Mouse (Mus musculus): ENCODE results near the gene Kmt2a. TPM values are rescaled to one million over a fixed set of nuclear protein-coding genes. Genes with fewer than 3 reads are reported as not detected.
"Not testable (repeated sequence)": the region's sequence is repeated elsewhere in the genome, so short reads cannot be mapped to it uniquely, and the experiment has no call there.

Kmt2a gene
- total RNA-seq, 2 experiments from 2014 or later = 84.1 to 88.1 TPM

- DNase-seq (ENCODE audit: low spot score in 2 of 2) = no peak
Observed at GRCm38 (mm10) chr9:44819920-44820827, 60.9 kb downstream of the Kmt2a start.

GRCm38 (mm10) chr9:44817522-44817921 lies 63.6 kb downstream of the Kmt2a start:
- DNase-seq (ENCODE audit: low spot score in 2 of 2) = no peak

- DNase-seq (ENCODE audit: low spot score in 2 of 2) = no peak
Observed at GRCm38 (mm10) chr9:44814179-44814578, 66.9 kb downstream of the Kmt2a start.

- DNase-seq (ENCODE audit: low spot score in 2 of 2) = no peak
Observed at GRCm38 (mm10) chr9:44810316-44810715, 70.8 kb downstream of the Kmt2a start.

- DNase-seq (ENCODE audit: low spot score in 2 of 2) = no peak
Observed at GRCm38 (mm10) chr9:44807778-44808177, 73.3 kb downstream of the Kmt2a start.

GRCm38 (mm10) chr9:44807141-44807540 lies 74.0 kb downstream of the Kmt2a start:
- no peak for DNase-seq (ENCODE audit: low spot score in 2 of 2)

- DNase-seq (ENCODE audit: low spot score in 2 of 2) = no peak
Observed at GRCm38 (mm10) chr9:44805536-44805935, 75.6 kb downstream of the Kmt2a start.

GRCm38 (mm10) chr9:44804678-44805077 lies 76.4 kb downstream of the Kmt2a start:
- no peak for DNase-seq (ENCODE audit: low spot score in 2 of 2)

GRCm38 (mm10) chr9:44802808-44803450 lies 78.2 kb downstream of the Kmt2a start, which contains the start of gene Ttc36:
Gene Ttc36 (minus strand): TSS chr9:44803072.
- no peak for DNase-seq (ENCODE audit: low spot score in 2 of 2)

GRCm38 (mm10) chr9:44801669-44802068 lies 79.4 kb downstream of the Kmt2a start:
- DNase-seq (ENCODE audit: low spot score in 2 of 2) = no peak

- no peak for DNase-seq (ENCODE audit: low spot score in 2 of 2)
Observed at GRCm38 (mm10) chr9:44799958-44800324, 81.2 kb downstream of the Kmt2a start.

GRCm38 (mm10) chr9:44799102-44799957 lies 81.8 kb downstream of the Kmt2a start, which contains the start of gene Tmem25:
Gene Tmem25 (minus strand): TSS chr9:44799307.
- peak; percentile 85 to 92 for DNase-seq (ENCODE audit: low spot score in 2 of 2)

- no peak for DNase-seq (ENCODE audit: low spot score in 2 of 2)
Observed at GRCm38 (mm10) chr9:44798298-44798697, 82.8 kb downstream of the Kmt2a start.

- DNase-seq (ENCODE audit: low spot score in 2 of 2) = no peak
Observed at GRCm38 (mm10) chr9:44792842-44793241, 88.3 kb downstream of the Kmt2a start.

GRCm38 (mm10) chr9:44772750-44773651 lies 108.1 kb downstream of the Kmt2a start:
- DNase-seq (ENCODE audit: low spot score in 2 of 2) = peak; percentile 91 to 93

- DNase-seq (ENCODE audit: low spot score in 2 of 2) = no peak
Observed at GRCm38 (mm10) chr9:44772392-44772749, 108.7 kb downstream of the Kmt2a start.

- no peak for DNase-seq (ENCODE audit: low spot score in 2 of 2)
Observed at GRCm38 (mm10) chr9:44771376-44771775, 109.7 kb downstream of the Kmt2a start.

GRCm38 (mm10) chr9:44768029-44768394 lies 113.1 kb downstream of the Kmt2a start:
- not testable (repeated sequence) for DNase-seq (ENCODE audit: low spot score in 2 of 2)

GRCm38 (mm10) chr9:44767101-44768028 lies 113.7 kb downstream of the Kmt2a start, which contains the start of the genes Arcn1 and Ift46:
Gene Arcn1 (minus strand): TSS chr9:44767845.
Gene Ift46 (plus strand): TSS chr9:44767908.
- peak; percentile 75 to 79 for DNase-seq (ENCODE audit: low spot score in 2 of 2)
